Mouse (Mus musculus) A20 (cell line): Measurements from ENCODE around the gene Spire2.

ENCODE experiments used
- DNase-seq: peaks from one replicate; pipeline ENCODE4 v3.0.0-alpha.2; 2011; ENCODE audit warnings: low read depth, low spot score

Spire2 gene

DNA sequence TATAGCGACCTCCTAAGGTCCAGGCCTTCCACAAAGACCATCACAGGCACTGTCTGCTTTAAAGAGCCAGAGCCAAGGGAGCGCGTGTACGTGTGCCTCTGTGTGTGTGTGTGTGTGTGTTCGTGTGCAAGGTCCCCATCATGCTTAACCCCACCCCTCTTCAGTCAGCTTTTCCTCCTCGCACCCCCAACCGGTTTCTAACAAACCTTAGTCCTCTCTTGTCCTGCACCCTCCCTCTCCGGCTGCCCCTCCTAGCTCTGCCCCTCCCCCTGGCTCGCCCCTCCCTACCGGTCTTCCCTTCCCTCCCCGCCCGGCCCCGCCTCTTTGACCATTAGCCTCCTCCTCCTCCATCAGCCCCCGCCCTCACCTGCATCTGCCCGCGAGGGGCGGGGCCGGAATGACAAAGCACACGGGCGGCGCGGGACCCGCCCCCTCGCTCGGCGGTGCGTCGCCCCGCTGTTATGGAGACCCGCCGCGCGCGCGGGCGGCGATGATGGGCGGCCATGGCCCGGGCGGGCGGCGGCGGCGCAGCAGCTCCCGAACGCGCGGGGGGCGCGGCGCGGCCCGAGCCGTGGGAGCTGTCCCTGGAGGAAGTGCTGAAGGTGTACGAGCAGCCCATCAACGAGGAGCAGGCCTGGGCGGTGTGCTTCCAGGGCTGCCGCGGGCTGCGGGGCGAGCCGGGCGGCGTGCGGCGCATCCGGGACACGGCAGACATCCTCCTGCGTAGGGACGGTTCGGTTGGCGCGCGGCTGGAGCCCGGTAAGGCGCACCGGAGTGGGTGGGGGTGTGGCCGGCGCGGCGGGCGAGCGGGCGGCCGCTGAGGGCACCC is at the start of gene Spire2:
Gene Spire2 (plus strand): TSS at position 452 of the 829 bp plus-strand sequence.
- DNase-seq: peak; percentile 92

DNA sequence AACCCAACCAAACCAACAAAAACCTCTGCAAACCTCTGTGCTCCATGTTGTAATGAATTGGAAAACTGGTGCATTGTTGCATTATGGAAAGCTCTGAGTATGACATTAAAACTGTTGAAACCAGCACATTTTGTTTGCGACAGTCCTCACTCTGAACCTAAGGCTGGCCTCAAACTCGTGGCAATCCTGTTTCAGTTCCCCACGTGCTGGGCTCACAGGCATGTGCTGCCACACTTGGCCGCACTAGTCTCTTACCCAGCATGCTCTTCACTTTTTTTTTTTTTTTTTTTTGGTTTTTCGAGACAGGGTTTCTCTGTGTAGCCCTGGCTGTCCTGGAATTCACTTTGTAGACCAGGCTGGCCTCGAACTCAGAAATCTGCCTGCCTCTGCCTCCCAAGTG is 49.5 kb upstream of the Spire2 start:
- peak; percentile 69 for DNase-seq

DNA sequence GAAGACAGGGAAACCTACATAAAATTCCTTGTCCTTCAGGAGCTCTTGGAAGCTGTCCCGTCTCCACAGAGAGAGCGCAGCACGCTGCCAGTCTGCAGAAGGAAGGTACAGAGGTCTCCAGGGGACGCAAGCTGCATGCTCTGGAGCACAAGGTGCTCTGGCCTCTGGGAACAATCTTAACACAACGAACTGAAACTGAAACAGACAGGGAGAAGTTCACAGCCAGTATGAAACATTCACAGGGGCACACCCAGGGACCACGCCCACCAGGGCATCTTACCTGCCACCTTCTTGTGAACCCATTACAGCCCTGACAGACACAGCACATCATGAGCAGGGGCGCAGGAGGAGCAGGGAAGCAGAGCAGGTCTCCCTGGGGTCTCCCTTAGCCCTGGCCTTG is 48.5 kb upstream of the Spire2 start:
- peak; percentile 82 for DNase-seq

DNA sequence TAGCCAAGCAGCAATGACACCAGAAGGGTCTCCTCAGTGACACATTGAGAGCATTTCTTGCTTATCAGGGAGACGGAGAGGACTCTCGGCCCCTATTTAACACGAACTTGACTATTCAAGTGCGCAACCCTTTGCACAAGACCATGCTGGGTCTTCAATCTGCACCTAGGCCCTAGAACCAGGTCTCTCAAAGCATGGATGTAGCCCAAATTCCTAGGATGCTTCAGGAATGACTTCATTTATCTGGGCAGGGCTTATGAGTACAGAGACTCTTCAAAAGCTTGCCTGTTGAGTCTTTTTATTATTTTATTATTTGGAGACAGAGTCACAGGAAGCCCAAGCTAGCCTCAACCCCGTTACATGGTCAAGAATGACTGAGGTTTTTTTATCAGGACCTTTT is 48.0 kb upstream of the Spire2 start:
- no peak for DNase-seq

DNA sequence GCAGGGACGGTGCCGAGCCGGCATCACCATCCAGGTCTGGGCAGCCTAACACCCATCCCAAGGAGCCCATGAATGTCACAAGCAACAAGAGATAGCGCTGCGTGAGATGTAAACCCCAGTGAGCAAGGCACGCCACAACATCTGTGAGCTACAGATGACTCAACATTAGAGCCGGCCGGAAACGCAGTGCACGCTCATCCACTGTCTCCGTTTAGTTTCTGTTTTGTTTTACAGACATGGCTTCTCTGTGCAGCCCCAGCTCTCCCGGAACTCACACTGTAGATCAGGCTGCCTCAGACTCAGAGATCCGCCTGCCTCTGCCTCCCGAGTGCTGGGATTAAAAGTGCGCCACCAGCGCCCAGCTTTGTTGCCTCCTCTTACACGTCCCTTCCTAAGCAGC is 45.2 kb upstream of the Spire2 start:
- no peak for DNase-seq

DNA sequence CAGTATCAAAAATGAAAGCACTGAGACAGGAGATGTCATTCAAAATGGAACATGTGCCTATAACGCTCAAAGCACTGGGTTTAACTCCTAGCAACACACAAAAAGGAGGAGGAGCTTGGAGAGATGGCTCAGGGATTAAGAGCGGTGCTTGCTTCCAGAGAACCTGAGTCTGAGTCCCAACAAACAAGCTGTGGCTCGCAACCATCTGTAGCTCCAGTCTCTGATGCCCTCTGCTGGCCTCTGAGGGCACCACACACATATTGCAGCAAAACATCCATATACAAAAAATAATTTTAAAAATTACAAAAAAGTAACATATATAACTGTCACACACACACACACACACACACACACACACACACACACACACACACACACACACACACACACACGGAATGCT is 42.3 kb upstream of the Spire2 start:
- DNase-seq: peak; percentile 48

DNA sequence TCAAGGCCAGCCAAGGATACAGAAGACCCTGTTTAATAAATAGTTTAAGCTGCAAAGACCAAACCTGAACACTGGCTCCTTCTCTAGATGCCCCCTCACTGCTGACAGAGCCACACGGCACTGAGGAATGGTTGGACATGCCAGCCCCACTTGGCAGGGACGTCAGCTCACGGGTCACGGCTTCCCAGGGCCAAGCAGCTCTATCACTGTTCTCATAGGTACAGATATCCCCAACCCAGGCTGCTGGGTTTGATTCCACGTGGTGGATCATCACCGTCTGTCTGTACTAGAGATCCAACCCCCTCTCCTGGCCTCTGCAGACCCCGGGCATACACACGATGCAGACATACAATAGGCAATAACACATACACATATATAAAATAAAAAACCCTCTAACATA is 41.8 kb upstream of the Spire2 start:
- no peak for DNase-seq

DNA sequence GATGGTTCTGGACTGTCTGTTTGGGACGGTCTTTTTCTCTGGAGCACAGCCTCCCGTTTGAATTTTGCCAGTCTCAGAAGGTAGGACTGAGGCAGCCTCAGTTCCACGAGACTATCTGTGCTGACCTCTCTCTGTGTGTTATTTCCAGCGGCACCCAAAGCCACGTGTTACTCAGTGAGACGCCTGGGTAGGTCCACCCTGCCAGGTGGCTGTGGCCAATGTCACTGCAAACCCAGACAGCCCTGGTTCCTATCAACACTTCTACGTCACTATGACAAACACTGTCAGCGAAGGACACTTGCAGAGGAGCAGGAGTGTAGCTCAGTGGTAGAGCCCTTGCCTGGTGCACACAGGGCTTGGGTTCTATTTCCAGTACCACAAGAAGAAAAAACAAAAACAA is 40.8 kb upstream of the Spire2 start:
- no peak for DNase-seq

DNA sequence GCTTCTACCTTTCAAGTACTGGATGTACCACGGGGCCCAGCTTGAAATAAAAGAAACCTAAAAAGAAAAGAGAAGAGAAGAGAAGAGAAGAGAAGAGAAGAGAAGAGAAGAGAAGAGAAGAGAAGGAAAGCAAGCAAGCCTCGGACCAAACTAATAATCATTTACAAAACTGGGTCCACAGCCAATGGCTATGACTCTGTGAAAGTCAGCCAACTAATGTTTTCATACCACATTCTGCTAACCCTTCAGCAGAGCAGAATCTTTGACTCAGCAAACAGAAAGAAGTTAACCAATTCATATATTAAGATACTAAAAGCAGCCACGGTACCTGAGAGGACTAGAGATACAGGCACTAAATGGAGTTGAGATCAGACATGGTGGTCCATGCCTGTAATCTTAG is 40.2 kb upstream of the Spire2 start:
- no peak for DNase-seq

DNA sequence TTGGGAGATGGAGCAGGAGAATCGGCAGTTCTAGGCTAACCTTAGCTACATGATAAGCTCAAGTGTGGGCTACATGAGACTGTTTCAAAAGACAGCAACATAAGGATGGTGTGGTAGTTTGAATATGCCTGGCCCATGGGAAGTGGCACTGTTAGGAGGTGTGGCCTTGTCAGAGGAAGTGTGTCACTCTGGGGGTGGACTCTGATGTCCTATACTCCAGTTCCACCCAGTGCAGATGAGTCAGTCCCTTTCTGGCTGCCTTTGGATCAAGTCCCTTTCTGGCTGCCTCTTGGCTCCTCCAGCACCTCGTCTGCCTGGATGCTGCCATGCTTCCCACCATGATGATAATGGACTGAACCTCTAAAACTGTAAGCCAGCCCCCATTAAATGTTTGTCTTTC is 39.7 kb upstream of the Spire2 start:
- DNase-seq: peak; percentile 12

DNA sequence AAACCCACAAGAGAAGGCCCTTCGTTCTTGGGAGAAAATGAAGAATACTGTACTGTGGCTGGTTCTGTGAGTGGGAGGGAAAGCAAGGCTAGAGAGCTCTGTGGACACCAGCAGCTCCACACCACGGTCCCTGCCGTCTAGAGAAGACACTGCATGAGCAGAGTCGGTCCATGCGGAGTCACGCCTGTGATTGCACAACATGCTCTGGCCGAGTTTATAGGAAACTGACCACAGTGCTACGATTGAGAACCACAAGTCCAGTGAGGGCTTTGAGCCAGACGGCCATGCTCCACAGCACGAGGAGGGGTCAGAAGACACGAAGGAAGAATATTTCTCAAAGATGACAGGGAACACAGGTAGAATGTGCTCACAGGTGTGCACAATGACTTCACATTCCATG is 34.2 kb upstream of the Spire2 start:
- DNase-seq: no peak

DNA sequence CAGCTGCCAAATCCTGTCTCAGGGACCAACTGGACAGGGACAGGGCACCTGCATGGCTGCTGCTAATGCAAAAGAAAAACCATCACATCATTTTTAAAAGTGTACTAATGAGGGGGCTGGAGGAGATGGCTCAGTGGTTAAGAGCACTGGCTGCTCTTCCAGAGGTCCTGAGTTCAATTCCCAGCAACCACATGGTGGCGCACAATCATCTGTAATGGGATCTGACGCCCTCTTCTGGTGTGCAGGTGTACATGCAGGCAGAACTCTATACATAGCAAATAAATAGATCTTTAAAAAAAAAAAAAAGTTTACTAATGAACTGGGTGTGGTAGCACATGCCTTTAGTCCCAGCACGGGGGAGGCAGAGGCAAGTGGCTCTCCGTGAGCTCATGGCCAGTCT is 23.8 kb upstream of the Spire2 start:
- DNase-seq: no peak

DNA sequence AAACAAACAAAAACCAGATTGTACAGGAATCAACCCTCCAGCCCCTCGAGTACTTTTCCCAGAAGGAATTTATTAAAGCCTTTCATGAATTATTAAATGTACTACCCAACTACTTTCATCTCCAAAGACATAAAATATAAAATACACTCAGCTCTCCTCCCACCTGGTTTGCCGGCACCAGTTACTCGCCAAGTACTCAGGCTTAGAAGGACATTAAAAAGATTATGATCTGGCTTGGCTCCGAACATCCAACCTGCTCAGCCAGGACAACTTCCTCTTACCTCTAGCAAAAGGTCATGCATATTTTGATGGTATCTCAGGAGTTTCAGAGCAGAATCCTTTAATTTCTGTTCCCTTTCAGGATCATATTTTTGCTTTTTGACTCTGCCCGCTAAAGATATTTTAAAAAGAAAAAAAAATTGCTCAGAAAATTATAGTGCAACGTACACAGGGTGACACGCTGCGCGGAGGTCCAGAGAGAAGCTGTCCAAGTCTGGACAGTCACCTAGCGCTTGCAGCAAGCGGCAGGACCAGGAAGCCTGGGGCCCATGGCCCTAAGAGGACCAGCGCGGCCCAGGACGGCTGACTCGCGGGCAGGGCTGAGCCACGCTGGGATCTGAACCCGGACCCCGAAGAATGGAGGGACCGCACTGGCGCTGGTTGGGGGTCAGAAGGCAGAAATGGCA is 14.6 kb upstream of the Spire2 start:
- no peak for DNase-seq

DNA sequence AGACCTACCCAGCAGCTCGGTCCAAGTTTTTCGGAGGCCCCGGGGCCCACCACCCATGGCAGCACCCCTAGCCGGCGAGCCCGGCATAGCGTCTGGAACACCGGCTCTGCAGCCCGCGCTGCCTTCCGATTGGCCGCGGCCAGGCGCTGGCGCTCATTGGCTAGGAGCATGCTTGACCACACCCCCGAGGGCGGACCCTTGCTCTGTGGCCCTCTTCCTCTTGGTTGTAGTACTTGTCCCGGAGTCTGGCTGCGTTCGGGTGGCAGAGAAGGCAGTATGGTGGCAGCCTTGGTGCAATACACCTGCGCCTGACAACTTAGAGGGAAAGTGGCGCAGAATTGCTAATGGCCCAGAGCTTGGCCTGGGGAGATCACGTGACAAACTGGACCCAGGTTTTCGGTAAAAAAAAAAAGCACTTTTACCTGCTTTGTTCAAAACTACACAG is 14.0 kb upstream of the Spire2 start, which contains the start of gene Fanca:
Gene Fanca (minus strand): TSS at position 110 of the 445 bp plus-strand sequence.
- peak; percentile 98 for DNase-seq

DNA sequence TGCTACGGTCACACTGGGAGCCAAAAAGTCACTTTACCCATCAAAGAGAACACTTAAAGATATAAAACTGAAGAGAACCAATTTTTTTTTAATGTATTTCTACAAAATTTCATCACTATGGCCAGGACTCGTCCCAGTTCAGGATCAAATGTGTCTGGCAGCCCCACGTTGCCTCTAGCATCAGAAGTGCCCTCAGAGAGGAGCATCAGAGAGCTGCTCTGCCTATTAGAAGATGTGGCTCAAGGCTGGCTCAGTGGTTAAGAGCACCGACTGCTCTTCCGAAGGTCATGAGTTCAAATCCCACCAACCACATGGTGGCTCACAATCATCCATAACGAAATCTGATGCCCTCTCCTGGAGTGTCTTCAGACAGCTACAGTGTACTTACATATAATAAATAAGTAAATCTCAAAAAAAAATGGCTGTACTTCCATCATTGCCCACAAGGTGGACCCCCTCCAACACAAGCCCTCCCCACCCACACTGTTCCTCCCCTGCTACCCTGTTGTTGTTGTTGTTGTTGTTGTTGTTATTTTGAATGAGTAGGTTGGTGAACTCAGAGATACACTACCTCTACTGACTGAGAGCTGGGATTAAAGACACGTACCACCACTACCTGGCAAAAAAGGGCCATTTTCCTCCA is 12.9 kb upstream of the Spire2 start:
- DNase-seq: peak; percentile 91

DNA sequence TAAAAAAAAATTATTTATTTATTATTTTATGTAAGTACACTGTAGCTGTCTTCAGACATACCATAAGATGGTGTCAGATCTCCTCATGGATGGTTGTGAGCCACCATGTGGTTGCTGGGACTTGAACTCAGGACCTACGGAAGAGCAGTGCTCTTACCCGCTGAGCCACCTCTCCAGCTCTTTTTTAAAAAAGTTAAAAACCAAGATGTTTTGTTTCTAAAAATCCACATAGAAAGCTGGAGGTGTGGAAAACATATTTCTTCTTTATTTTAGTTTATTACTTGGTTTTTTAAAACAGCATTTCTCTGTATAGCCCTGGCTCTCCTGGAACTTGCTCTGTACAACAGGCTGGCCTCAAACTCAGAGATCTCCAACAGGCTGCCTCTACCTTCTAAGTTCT is 4.0 kb upstream of the Spire2 start:
- no peak for DNase-seq

DNA sequence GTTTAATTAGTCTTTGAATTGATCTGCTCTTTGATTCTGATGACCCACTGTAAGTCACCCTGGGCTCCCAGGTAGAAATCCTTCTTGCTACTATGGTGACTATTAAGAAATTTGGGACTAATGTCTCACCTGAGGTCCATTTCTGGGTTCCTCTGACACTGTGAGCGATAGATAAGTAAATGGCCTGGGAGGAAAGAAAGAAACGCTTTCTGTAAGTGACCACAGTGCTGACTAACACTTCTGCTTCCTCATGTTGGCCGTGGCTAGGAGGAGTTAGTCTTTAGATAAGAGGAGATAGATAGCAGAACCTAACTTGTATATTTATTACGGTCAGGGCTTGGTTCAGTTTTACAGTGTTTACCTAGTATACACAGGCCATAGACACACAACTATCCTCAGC is 3.2 kb upstream of the Spire2 start:
- no peak for DNase-seq

DNA sequence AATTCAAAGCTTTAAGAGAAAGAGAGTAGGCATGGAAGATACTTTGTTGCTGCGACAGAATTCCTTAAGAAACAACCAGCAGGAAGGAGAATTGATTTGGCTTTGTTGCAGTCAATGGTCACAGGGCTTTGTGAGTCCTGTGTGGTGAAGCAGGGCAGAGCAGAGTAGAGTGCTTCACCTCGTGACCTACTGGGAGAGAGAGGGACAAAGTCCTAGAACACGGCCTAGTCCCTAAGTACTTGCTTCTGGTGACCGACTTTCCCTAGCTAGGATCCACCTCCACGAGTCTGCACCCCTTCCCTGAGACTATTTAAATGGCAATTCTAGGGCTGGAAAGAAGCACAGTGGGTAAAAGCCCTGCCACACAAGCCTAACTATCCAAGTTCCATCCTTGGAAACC is 2.6 kb upstream of the Spire2 start:
- DNase-seq: no peak

DNA sequence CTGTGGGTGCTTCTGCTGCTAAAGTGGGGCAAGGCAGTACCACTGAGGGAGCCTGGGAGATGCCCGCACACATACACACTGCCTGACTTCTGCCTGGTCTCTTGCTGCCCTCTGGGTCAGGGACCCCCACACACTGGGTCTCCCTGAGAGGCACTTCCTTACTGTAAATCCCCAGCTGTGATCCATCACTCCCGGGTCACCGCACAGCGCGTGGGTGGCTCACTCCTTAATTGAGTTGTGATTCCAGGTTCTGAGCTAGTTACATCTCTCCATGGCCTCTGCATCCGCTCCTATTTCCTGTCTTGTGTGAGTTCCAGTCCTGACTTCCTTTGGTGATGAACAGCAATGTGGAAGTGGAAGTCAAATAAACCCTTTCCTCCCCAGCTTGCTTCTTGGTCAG is 1.8 kb upstream of the Spire2 start:
- DNase-seq: no peak

DNA sequence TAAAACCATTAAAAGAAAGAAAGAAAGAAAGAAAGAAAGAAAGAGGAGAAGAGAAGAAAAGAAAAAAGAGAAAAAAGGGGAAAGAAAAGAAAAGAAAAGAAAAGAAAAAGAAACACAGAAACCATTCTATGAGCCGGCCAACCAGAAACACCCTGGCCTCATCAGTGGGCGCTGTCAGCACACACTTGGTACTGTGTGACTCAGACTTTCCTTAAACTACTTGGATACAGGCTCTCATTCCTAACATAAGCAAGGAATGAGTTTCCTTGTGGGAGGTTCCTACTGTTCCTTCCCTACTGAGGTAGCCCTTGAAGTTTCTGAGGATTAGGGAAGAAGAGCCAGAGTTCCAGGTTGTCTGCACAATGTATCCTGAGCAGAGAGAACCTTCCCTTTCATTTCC is 1.2 kb upstream of the Spire2 start:
- DNase-seq: no peak

DNA sequence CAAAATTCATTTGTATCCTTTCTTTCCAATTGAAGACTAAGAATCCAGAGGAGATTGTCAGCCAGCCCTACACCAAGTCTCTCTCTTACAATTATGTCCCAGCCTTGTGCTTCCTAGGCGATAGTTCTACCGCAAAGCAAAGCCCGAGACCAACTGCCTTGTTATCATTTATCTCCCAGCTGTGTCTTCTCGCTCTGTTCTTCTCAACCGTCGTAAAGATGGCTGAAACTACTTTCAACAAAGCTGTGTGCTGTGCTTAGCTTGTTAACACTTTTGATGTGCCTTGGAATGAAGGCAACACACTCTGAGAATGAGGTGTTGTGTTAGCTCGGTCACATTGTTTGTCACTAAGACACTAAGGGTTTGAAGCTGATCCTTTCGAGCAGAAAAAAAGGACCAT is 703 bp upstream of the Spire2 start:
- DNase-seq: no peak

DNA sequence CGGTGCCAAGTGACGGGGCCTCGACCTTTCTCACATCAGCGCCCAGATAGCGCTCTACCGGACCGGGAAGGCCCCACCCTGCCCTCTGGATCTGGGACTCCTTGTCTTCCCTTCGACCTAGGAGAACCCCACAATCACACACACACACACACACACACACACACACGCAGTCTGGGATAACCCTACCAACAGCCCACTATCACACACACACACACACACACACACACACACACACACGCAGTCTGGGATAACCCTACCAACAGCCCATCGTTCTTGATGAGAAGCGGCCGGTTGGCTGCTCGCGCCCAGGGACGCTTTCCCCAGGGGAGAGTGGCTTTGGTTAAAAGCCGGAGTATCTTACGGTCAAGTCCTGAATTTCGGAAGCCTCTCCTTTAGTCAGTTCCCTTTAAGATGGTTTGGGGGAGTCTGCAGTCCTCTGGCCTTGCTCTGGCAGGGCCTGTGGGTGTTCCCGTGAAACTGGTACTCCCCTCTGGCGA is 626 bp downstream of the Spire2 start:
- peak; percentile 11 for DNase-seq
